ENCODE assay signal across 23 mouse cellular contexts in genomic region chr7:6797408-6797807, GRCm38 (mm10).
DNase-seq lines count a peak whose midpoint lies in the region; ATAC-seq and TF ChIP-seq lines count a peak whose summit lies in the region.
"Had no signal": no experiment of that assay in that cellular context is flagged by ENCODE, and none has a peak within 500 bp of the region (broad histone marks: within the 10 kb centered on the region; RNA-seq: fewer than 3 reads in every experiment).

No protein-coding gene starts in this region.

- H3K4me1 ChIP-seq in heart, embryonic 15.5 days (replicated peaks), result peaks cover 10% of the 10 kb centered on the region
- H3K4me1 ChIP-seq in kidney, postnatal 0 days (replicated peaks; ENCODE audit: insufficient read depth, low read length), result no peaks in the 10 kb centered on the region; the same call in 1 of the 2 replicates
- H3K4me1 ChIP-seq in intestine, embryonic 15.5 days (replicated peaks), result peaks cover 11% of the 10 kb centered on the region
- H3K4me1 ChIP-seq in stomach, embryonic 14.5 days (ENCODE audit: control insufficient read depth, insufficient read depth, low read length), result peaks cover 21% of the 10 kb centered on the region
- no peaks in the 10 kb centered on the region for H3K4me1 ChIP-seq in forebrain, embryonic 11.5 days (replicated peaks; ENCODE audit: control insufficient read depth, insufficient read depth, low read length)
- H3K4me1 ChIP-seq: forebrain, embryonic 13.5 days; midbrain, embryonic 15.5 days had no signal

- H3K4me3 ChIP-seq in heart, embryonic 15.5 days, result no peak overlapping the region
- H3K4me3 ChIP-seq in kidney, postnatal 0 days (replicated peaks; ENCODE audit: low read depth, low read length), result no peak overlapping the region
- no peak overlapping the region for H3K4me3 ChIP-seq in intestine, embryonic 15.5 days (replicated peaks)
- no peak overlapping the region for H3K4me3 ChIP-seq in stomach, embryonic 14.5 days (ENCODE audit: low read depth, low read length)
- no peak overlapping the region for H3K4me3 ChIP-seq in forebrain, embryonic 11.5 days (ENCODE audit: low read depth, low read length)
- H3K4me3 ChIP-seq: forebrain, embryonic 13.5 days; layer of hippocampus, adult 2 months; midbrain, embryonic 15.5 days; myocyte had no signal

- WGBS in heart, embryonic 15.5 days, result 32% methylated on average over 2 of the region's 2 CpGs
- WGBS in kidney, postnatal 0 days, result 30% methylated on average over 2 of the region's 2 CpGs
- 42% methylated on average over 2 of the region's 2 CpGs for WGBS in intestine, embryonic 15.5 days
- 33% methylated on average over 2 of the region's 2 CpGs for WGBS in stomach, embryonic 14.5 days
- WGBS in forebrain, embryonic 11.5 days, result 59% methylated on average over 2 of the region's 2 CpGs

- DNase-seq in heart, adult 11 months, result no peak
- no peak for DNase-seq in kidney, postnatal 0 days (ENCODE audit: low spot score)
- DNase-seq in kidney, postnatal 25 days, result no peak
- no peak for DNase-seq in spleen, postnatal 14 days (ENCODE audit: low spot score in 2 of 2)
- DNase-seq in forebrain, embryonic 11.5 days (ENCODE audit: low spot score), result no peak
- DNase-seq: adrenal gland, postnatal 36 days; cerebellum, adult 18-20 months; cerebellum, postnatal 36 days; gastrocnemius, postnatal 10 days; kidney, adult 8-10 months; lung, adult 18-20 months; lung, postnatal 36 days; right cerebral cortex, postnatal 4 days; thymus, adult 18-20 months; thymus, postnatal 4 days had no signal

- H3K4me2 ChIP-seq in heart, embryonic 15.5 days, result no peak overlapping the region
- H3K4me2 ChIP-seq in kidney, postnatal 0 days (ENCODE audit: low read length), result no peak overlapping the region
- H3K4me2 ChIP-seq in intestine, embryonic 15.5 days (replicated peaks), result no peak overlapping the region
- no peak overlapping the region for H3K4me2 ChIP-seq in stomach, embryonic 14.5 days (replicated peaks; ENCODE audit: low read depth, low read length)
- H3K4me2 ChIP-seq in forebrain, embryonic 11.5 days (ENCODE audit: low read depth, low read length, severe bottlenecking), result no peak overlapping the region
- H3K4me2 ChIP-seq: forebrain, embryonic 13.5 days; liver, embryonic 11.5 days; midbrain, embryonic 15.5 days had no signal

- H3K36me3 ChIP-seq in heart, embryonic 15.5 days, result no peaks in the 10 kb centered on the region
- H3K36me3 ChIP-seq in kidney, postnatal 0 days (ENCODE audit: insufficient read depth, low read length), result no peaks in the 10 kb centered on the region
- H3K36me3 ChIP-seq in intestine, embryonic 15.5 days, result no peaks in the 10 kb centered on the region
- no peaks in the 10 kb centered on the region for H3K36me3 ChIP-seq in stomach, embryonic 14.5 days (ENCODE audit: control insufficient read depth, insufficient read depth, low read length)
- H3K36me3 ChIP-seq in forebrain, embryonic 11.5 days (ENCODE audit: control insufficient read depth, insufficient read depth, low read length), result no peaks in the 10 kb centered on the region
- H3K36me3 ChIP-seq: midbrain, embryonic 15.5 days had no signal

- no peaks in the 10 kb centered on the region for H3K9me3 ChIP-seq in heart, embryonic 15.5 days (replicated peaks)
- H3K9me3 ChIP-seq in kidney, postnatal 0 days (replicated peaks; ENCODE audit: low read length), result no peaks in the 10 kb centered on the region
- H3K9me3 ChIP-seq in intestine, embryonic 15.5 days, result no peaks in the 10 kb centered on the region
- H3K9me3 ChIP-seq in stomach, embryonic 14.5 days (ENCODE audit: control insufficient read depth, low read depth, low read length), result no peaks in the 10 kb centered on the region
- H3K9me3 ChIP-seq in forebrain, embryonic 11.5 days (ENCODE audit: control insufficient read depth, low read length), result no peaks in the 10 kb centered on the region
- H3K9me3 ChIP-seq: forebrain, embryonic 13.5 days; midbrain, embryonic 15.5 days had no signal

- no peaks in the 10 kb centered on the region for H3K27me3 ChIP-seq in heart, embryonic 15.5 days
- H3K27me3 ChIP-seq in kidney, postnatal 0 days (ENCODE audit: insufficient read depth, low read length), result no peaks in the 10 kb centered on the region
- H3K27me3 ChIP-seq in intestine, embryonic 15.5 days (replicated peaks), result no peaks in the 10 kb centered on the region
- H3K27me3 ChIP-seq in stomach, embryonic 14.5 days (ENCODE audit: control insufficient read depth, insufficient read depth, low read length), result no peaks in the 10 kb centered on the region
- H3K27me3 ChIP-seq in forebrain, embryonic 11.5 days (ENCODE audit: control insufficient read depth, insufficient read depth, low read length), result no peaks in the 10 kb centered on the region
- H3K27me3 ChIP-seq: forebrain, embryonic 13.5 days; midbrain, embryonic 15.5 days had no signal

- no peak for TF ChIP-seq CTCF in kidney, postnatal 0 days (IDR thresholded peaks at IDR 0.05; ENCODE audit: low read depth)

- ATAC-seq in heart, embryonic 15.5 days (replicated peaks; ENCODE audit: insufficient number of reproducible peaks, insufficient read depth, low FRiP score, low read depth), result peak; percentile 66
- ATAC-seq in kidney, postnatal 0 days (replicated peaks; ENCODE audit: low FRiP score, low read depth), result peak; percentile 45; the same call in 1 of the 2 replicates
- ATAC-seq in intestine, embryonic 15.5 days, result peak; percentile 70
- peak; percentile 81 for ATAC-seq in stomach, embryonic 14.5 days (ENCODE audit: insufficient number of reproducible peaks, insufficient read depth, low FRiP score, low read depth)
- ATAC-seq in forebrain, embryonic 11.5 days (replicated peaks; ENCODE audit: low FRiP score), result no peak
- ATAC-seq: forebrain, embryonic 13.5 days; midbrain, embryonic 15.5 days had no signal

- peak overlapping the region; percentile 34; the same call in 1 of the 2 replicates for H3K27ac ChIP-seq in heart, embryonic 15.5 days
- no peak overlapping the region for H3K27ac ChIP-seq in kidney, postnatal 0 days
- H3K27ac ChIP-seq in intestine, embryonic 15.5 days, result peak overlapping the region; percentile 51
- peak overlapping the region; percentile 22; the same call in 1 of the 2 replicates for H3K27ac ChIP-seq in stomach, embryonic 14.5 days (ENCODE audit: low read length)
- H3K27ac ChIP-seq in forebrain, embryonic 11.5 days (ENCODE audit: low read depth, low read length), result no peak overlapping the region
- H3K27ac ChIP-seq: forebrain, embryonic 13.5 days; layer of hippocampus, adult 2 months; midbrain, embryonic 15.5 days had no signal

- no peak overlapping the region for H3K9ac ChIP-seq in heart, embryonic 15.5 days
- H3K9ac ChIP-seq in kidney, postnatal 0 days (ENCODE audit: low read depth, low read length), result no peak overlapping the region
- no peak overlapping the region for H3K9ac ChIP-seq in intestine, embryonic 15.5 days
- H3K9ac ChIP-seq in stomach, embryonic 14.5 days (replicated peaks; ENCODE audit: low read depth, low read length), result no peak overlapping the region
- no peak overlapping the region for H3K9ac ChIP-seq in forebrain, embryonic 11.5 days (ENCODE audit: low read length)
- H3K9ac ChIP-seq: forebrain, embryonic 13.5 days; midbrain, embryonic 15.5 days had no signal

Comparison
In these comparisons a context has a peak if more than half of its experiments do, and no peak if none do; other contexts are left out.
1. H3K27ac ChIP-seq: peak in heart, embryonic 15.5 days (single experiment), intestine, embryonic 15.5 days (single experiment) and stomach, embryonic 14.5 days (single experiment); none in kidney, postnatal 0 days (single experiment) and forebrain, embryonic 11.5 days (single experiment).